Mouse (Mus musculus): ENCODE measurements around the gene Gm5868. TPM values are rescaled to one million over a fixed set of nuclear protein-coding genes. Genes with fewer than 3 reads are reported as not detected.

The Gm5868 gene
- polyA plus RNA-seq (2017; shearing (Covaris generic)), result not detected

GRCm38 (mm10) chr5:72587192-72587681 is at the start of gene Gm5868:
Gene Gm5868, minus strand, starts transcription at chr5:72587551.

GRCm38 (mm10) chr5:72580970-72581332 is 6.4 kb downstream of the Gm5868 start, which contains the start of gene Zar1:
Gene Zar1, minus strand, starts transcription at chr5:72581254.

GRCm38 (mm10) chr5:72559544-72560049 is 27.8 kb downstream of the Gm5868 start, which contains the start of gene Nfxl1:
Gene Nfxl1, minus strand, starts transcription at chr5:72559684.

Other genes with a start within 250 kb of the Gm5868 start
- gene Corin, start 83.1 kb downstream of the Gm5868 start, polyA plus RNA-seq (2017; shearing (Covaris generic)), result not detected
- 8.5 TPM for gene Nfxl1, start 27.9 kb downstream of the Gm5868 start, polyA plus RNA-seq (2017; shearing (Covaris generic))
- not detected for gene Zar1, start 6.3 kb downstream of the Gm5868 start, polyA plus RNA-seq (2017; shearing (Covaris generic))
- gene Cnga1, start 56.7 kb upstream of the Gm5868 start, polyA plus RNA-seq (2017; shearing (Covaris generic)), result 2.2 TPM
- 19.5 TPM for gene Nipal1, start 60.2 kb upstream of the Gm5868 start, polyA plus RNA-seq (2017; shearing (Covaris generic))
- 259 TPM for gene Txk, start 165.2 kb upstream of the Gm5868 start, polyA plus RNA-seq (2017; shearing (Covaris generic))

Measured in naive thymus-derived CD4-positive, alpha-beta T cell, adult 5 months (primary cell).